Mouse (Mus musculus): ENCODE data around the gene Ak5. TPM values are rescaled to one million over a fixed set of nuclear protein-coding genes. Genes with fewer than 3 reads are reported as not detected.
A peak's percentile ranks its signal among the peaks of the same experiment; 100 is the strongest.

The Ak5 gene
- polyA plus RNA-seq, 1 experiment from 2014 or later = 2.4 TPM

GRCm38 (mm10) chr3:152556919-152557318, 111.2 kb downstream of the Ak5 start:
- Histone ChIP-seq H3K9me3 (no peaks in the 10 kb centered on the region), H3K27me3 (replicated peaks) (no peaks in the 10 kb centered on the region), H3K4me3 (replicated peaks) (no peak overlapping the region), H3K4me2 (replicated peaks) (no peak overlapping the region), H3K9ac (no peak overlapping the region), H3K36me3 (no peaks in the 10 kb centered on the region), H3K4me1 (replicated peaks) (no peaks in the 10 kb centered on the region; the same call in 1 of the 2 replicates), H3K27ac (no peak overlapping the region)
- WGBS = 94% methylated on average over 3 of the region's 3 CpGs
- ATAC-seq = no peak

- Histone ChIP-seq H3K4me3 (replicated peaks) (no peak overlapping the region), H3K9ac (no peak overlapping the region), H3K4me2 (replicated peaks) (no peak overlapping the region), H3K27ac (no peak overlapping the region), H3K27me3 (replicated peaks) (no peaks in the 10 kb centered on the region), H3K4me1 (replicated peaks) (no peaks in the 10 kb centered on the region; the same call in 1 of the 2 replicates), H3K36me3 (no peaks in the 10 kb centered on the region), H3K9me3 (no peaks in the 10 kb centered on the region)
- 40% methylated on average over 4 of the region's 4 CpGs for WGBS
- no peak for ATAC-seq
Observed at GRCm38 (mm10) chr3:152556435-152556834, 111.7 kb downstream of the Ak5 start.

GRCm38 (mm10) chr3:152555216-152555615, 112.9 kb downstream of the Ak5 start:
- ATAC-seq = no peak
- no peak overlapping the region for H3K4me2 ChIP-seq (replicated peaks)
- no peaks in the 10 kb centered on the region for H3K27me3 ChIP-seq (replicated peaks)
- H3K27ac ChIP-seq = no peak overlapping the region
- 69% methylated on average over 7 of the region's 7 CpGs for WGBS
- no peaks in the 10 kb centered on the region for H3K36me3 ChIP-seq
- no peaks in the 10 kb centered on the region; the same call in 1 of the 2 replicates for H3K4me1 ChIP-seq (replicated peaks)
- H3K4me3 ChIP-seq (replicated peaks) = no peak overlapping the region
- no peak overlapping the region for H3K9ac ChIP-seq
- H3K9me3 ChIP-seq = no peaks in the 10 kb centered on the region

GRCm38 (mm10) chr3:152554366-152554765, 113.8 kb downstream of the Ak5 start:
- Histone ChIP-seq H3K9me3 (no peaks in the 10 kb centered on the region), H3K4me2 (replicated peaks) (no peak overlapping the region), H3K36me3 (no peaks in the 10 kb centered on the region), H3K4me1 (replicated peaks) (no peaks in the 10 kb centered on the region; the same call in 1 of the 2 replicates), H3K4me3 (replicated peaks) (no peak overlapping the region), H3K9ac (no peak overlapping the region), H3K27me3 (replicated peaks) (no peaks in the 10 kb centered on the region), H3K27ac (no peak overlapping the region)
- no peak for ATAC-seq
- WGBS = 81% methylated on average over 7 of the region's 7 CpGs

GRCm38 (mm10) chr3:152552641-152553040, 115.5 kb downstream of the Ak5 start:
- Histone ChIP-seq H3K4me3 (replicated peaks) (no peak overlapping the region), H3K9ac (no peak overlapping the region), H3K9me3 (no peaks in the 10 kb centered on the region), H3K27ac (no peak overlapping the region), H3K27me3 (replicated peaks) (no peaks in the 10 kb centered on the region), H3K4me2 (replicated peaks) (no peak overlapping the region), H3K36me3 (no peaks in the 10 kb centered on the region), H3K4me1 (replicated peaks) (no peaks in the 10 kb centered on the region)
- no peak for ATAC-seq
- WGBS = 86% methylated on average over 8 of the region's 8 CpGs

GRCm38 (mm10) chr3:152550528-152551115, 117.5 kb downstream of the Ak5 start:
- no peak overlapping the region for H3K27ac ChIP-seq
- ATAC-seq = no peak

GRCm38 (mm10) chr3:152550031-152550430, 118.1 kb downstream of the Ak5 start:
- H3K4me3 ChIP-seq (replicated peaks) = no peak overlapping the region
- no peak overlapping the region for H3K9ac ChIP-seq
- H3K4me2 ChIP-seq (replicated peaks) = no peak overlapping the region
- no peaks in the 10 kb centered on the region for H3K9me3 ChIP-seq
- no peaks in the 10 kb centered on the region for H3K4me1 ChIP-seq (replicated peaks)
- H3K36me3 ChIP-seq = no peaks in the 10 kb centered on the region
- no peak overlapping the region for H3K27ac ChIP-seq
- no peak for ATAC-seq
- H3K27me3 ChIP-seq (replicated peaks) = no peaks in the 10 kb centered on the region

More at GRCm38 (mm10) chr3:152550528-152551115, 117.5 kb downstream of the Ak5 start:
- H3K4me3 ChIP-seq (replicated peaks) = no peak overlapping the region
- H3K27me3 ChIP-seq (replicated peaks) = no peaks in the 10 kb centered on the region
- no peaks in the 10 kb centered on the region for H3K9me3 ChIP-seq
- no peak overlapping the region for H3K4me2 ChIP-seq (replicated peaks)
- H3K36me3 ChIP-seq = no peaks in the 10 kb centered on the region
- 84% methylated on average over 7 of the region's 7 CpGs for WGBS
- H3K9ac ChIP-seq = no peak overlapping the region
- no peaks in the 10 kb centered on the region for H3K4me1 ChIP-seq (replicated peaks)

GRCm38 (mm10) chr3:152544921-152545320, 123.2 kb downstream of the Ak5 start:
- H3K9me3 ChIP-seq = no peaks in the 10 kb centered on the region
- WGBS = 73% methylated on average over 3 of the region's 3 CpGs
- no peak overlapping the region for H3K4me3 ChIP-seq (replicated peaks)
- no peaks in the 10 kb centered on the region for H3K27me3 ChIP-seq (replicated peaks)
- no peaks in the 10 kb centered on the region for H3K4me1 ChIP-seq (replicated peaks)
- H3K9ac ChIP-seq = no peak overlapping the region
- no peaks in the 10 kb centered on the region for H3K36me3 ChIP-seq
- H3K27ac ChIP-seq = no peak overlapping the region
- H3K4me2 ChIP-seq (replicated peaks) = no peak overlapping the region
- ATAC-seq = no peak

- Histone ChIP-seq H3K4me1 (replicated peaks) (no peaks in the 10 kb centered on the region), H3K4me2 (replicated peaks) (no peak overlapping the region), H3K9ac (no peak overlapping the region), H3K4me3 (replicated peaks) (no peak overlapping the region), H3K27ac (no peak overlapping the region), H3K9me3 (no peaks in the 10 kb centered on the region), H3K36me3 (no peaks in the 10 kb centered on the region), H3K27me3 (replicated peaks) (no peaks in the 10 kb centered on the region)
- no peak for ATAC-seq
- 62% methylated on average over 5 of the region's 5 CpGs for WGBS
Observed at GRCm38 (mm10) chr3:152542298-152542697, 125.9 kb downstream of the Ak5 start.

- Histone ChIP-seq H3K27me3 (replicated peaks) (no peaks in the 10 kb centered on the region), H3K9me3 (no peaks in the 10 kb centered on the region), H3K4me2 (replicated peaks) (no peak overlapping the region), H3K9ac (no peak overlapping the region), H3K27ac (no peak overlapping the region), H3K36me3 (no peaks in the 10 kb centered on the region), H3K4me1 (replicated peaks) (no peaks in the 10 kb centered on the region), H3K4me3 (replicated peaks) (no peak overlapping the region)
- ATAC-seq = no peak
- WGBS = 83% methylated on average over 5 of the region's 5 CpGs
Observed at GRCm38 (mm10) chr3:152530344-152530743, 137.8 kb downstream of the Ak5 start.

GRCm38 (mm10) chr3:152529058-152529972, 138.8 kb downstream of the Ak5 start:
- no peak overlapping the region for H3K27ac ChIP-seq
- no peak overlapping the region for H3K9ac ChIP-seq
- WGBS = 63% methylated on average over 11 of the region's 11 CpGs
- H3K36me3 ChIP-seq = no peaks in the 10 kb centered on the region
- no peaks in the 10 kb centered on the region for H3K9me3 ChIP-seq
- no peak for ATAC-seq
- no peaks in the 10 kb centered on the region for H3K27me3 ChIP-seq (replicated peaks)
- no peaks in the 10 kb centered on the region for H3K4me1 ChIP-seq (replicated peaks)
- no peak overlapping the region for H3K4me2 ChIP-seq (replicated peaks)
- no peak overlapping the region for H3K4me3 ChIP-seq (replicated peaks)

- H3K9me3 ChIP-seq = no peaks in the 10 kb centered on the region
Observed at GRCm38 (mm10) chr3:152526721-152527120, 141.4 kb downstream of the Ak5 start.

GRCm38 (mm10) chr3:152523315-152523638, 144.9 kb downstream of the Ak5 start:
- Histone ChIP-seq H3K27ac (0 out of 2 replicates have a peak overlapping the region, but pooled peaks have one; percentile 17), H3K9ac (no peak overlapping the region), H3K4me3 (replicated peaks) (no peak overlapping the region), H3K4me2 (replicated peaks) (no peak overlapping the region), H3K4me1 (replicated peaks) (no peaks in the 10 kb centered on the region), H3K36me3 (no peaks in the 10 kb centered on the region), H3K9me3 (no peaks in the 10 kb centered on the region), H3K27me3 (replicated peaks) (no peaks in the 10 kb centered on the region)
- whole genome bisulfite sequencing = 33% methylated on average over 4 of the region's 4 CpGs
- peak; percentile 51; the same call in 1 of the 2 replicates for ATAC-seq

More at GRCm38 (mm10) chr3:152526721-152527120, 141.4 kb downstream of the Ak5 start:
- no peak for ATAC-seq
- H3K4me3 ChIP-seq (replicated peaks) = no peak overlapping the region
- no peak overlapping the region for H3K9ac ChIP-seq
- WGBS = 75% methylated on average over 8 of the region's 8 CpGs
- no peaks in the 10 kb centered on the region for H3K36me3 ChIP-seq
- no peaks in the 10 kb centered on the region for H3K4me1 ChIP-seq (replicated peaks)
- H3K27me3 ChIP-seq (replicated peaks) = no peaks in the 10 kb centered on the region
- no peak overlapping the region for H3K27ac ChIP-seq
- no peak overlapping the region for H3K4me2 ChIP-seq (replicated peaks)
